Mouse (Mus musculus): ENCODE data around the gene Got1.

DNA sequence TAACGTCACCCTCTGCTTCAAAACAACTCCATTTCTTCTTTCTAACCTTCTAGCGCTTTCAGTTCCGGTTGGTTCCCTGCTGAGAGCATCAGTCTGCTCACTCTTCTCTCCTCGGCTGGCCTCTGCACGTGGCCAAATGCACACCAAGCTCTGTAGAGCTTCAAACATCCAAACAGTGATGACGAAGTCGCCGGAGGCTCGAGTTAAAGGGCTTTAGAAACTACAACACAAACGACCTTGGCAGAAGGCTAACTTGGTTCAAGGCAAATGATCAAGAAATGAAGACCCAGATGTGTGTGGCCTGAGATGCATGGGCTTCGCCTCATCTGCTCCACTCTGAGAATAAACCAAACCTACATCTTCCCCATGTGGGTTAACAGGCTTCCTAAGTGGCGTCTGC lies 854 bp downstream of the Got1 start:
- TF ChIP-seq GATA1 (IDR thresholded peaks at IDR 0.05; ENCODE audit: low read length) (no peak), TAL1 (IDR thresholded peaks at IDR 0.05; ENCODE audit: low read length) (no peak)
